Mouse (Mus musculus) myocyte (in vitro differentiated cells): ENCODE results near the gene Bfsp2. TPM values are rescaled to one million over a fixed set of nuclear protein-coding genes. Genes with fewer than 3 reads are reported as not detected.

ENCODE experiments used
- H3K27me3 ChIP-seq: one replicate; pipeline ENCODE4 v1.6.1; 2011; ENCODE audit not compliant: control insufficient read depth, insufficient read depth, insufficient read length
- H3K36me3 ChIP-seq: one replicate; pipeline ENCODE4 v1.6.1; 2011; ENCODE audit not compliant: control insufficient read depth, insufficient read depth
- H3K4me2 ChIP-seq: one replicate; pipeline ENCODE4 v1.6.1; 2011; ENCODE audit warnings: low read depth, control low read depth
- H3K4me3 ChIP-seq: one replicate; pipeline ENCODE4 v1.5.1; 2011; ENCODE audit warnings: mild to moderate bottlenecking, control low read depth, moderate library complexity
- H3K79me2 ChIP-seq: one replicate; pipeline ENCODE4 v1.6.1; 2011; ENCODE audit not compliant: control insufficient read depth, insufficient read depth
- H3ac ChIP-seq: one replicate; pipeline ENCODE4 v1.6.1; 2011; ENCODE audit not compliant: control insufficient read depth, insufficient read length
- CEBPB ChIP-seq: IDR thresholded peaks from 2 replicates; pipeline ENCODE4 v1.6.1; 2011; ENCODE audit warnings: mild to moderate bottlenecking, moderate library complexity; ENCODE audit not compliant: poor library complexity, insufficient read depth, severe bottlenecking
- E2F4 ChIP-seq: IDR thresholded peaks from one replicate; pipeline ENCODE4 v1.6.1; 2011; ENCODE audit warnings: mild to moderate bottlenecking, control low read depth, moderate library complexity; ENCODE audit not compliant: insufficient read depth
- MAX ChIP-seq: IDR thresholded peaks from one replicate; pipeline ENCODE4 v1.6.1; 2011; ENCODE audit warnings: low read depth, mild to moderate bottlenecking, control low read depth
- MYOD1 ChIP-seq, 3 experiments: IDR thresholded peaks; one replicate each; pipeline ENCODE4 v1.6.1; 2011; ENCODE audit warnings: control low read depth in 2 of 3, low read depth in 2 of 3, mild to moderate bottlenecking in 2 of 3, moderate library complexity in 1 of 3; ENCODE audit not compliant: insufficient read length in 2 of 3, control insufficient read depth in 1 of 3
- MYOG ChIP-seq, 3 experiments: IDR thresholded peaks; one replicate each; pipeline ENCODE4 v1.6.1; 2011; ENCODE audit warnings: control low read depth in 2 of 3, low read depth in 2 of 3, mild to moderate bottlenecking in 2 of 3; ENCODE audit not compliant: insufficient read length in 2 of 3, control insufficient read depth in 1 of 3, insufficient read depth in 1 of 3
- POLR2A ChIP-seq: IDR thresholded peaks from one replicate; pipeline ENCODE4 v1.6.1; 2011; ENCODE audit warnings: low read depth, mild to moderate bottlenecking, control low read depth, moderate library complexity; ENCODE audit not compliant: insufficient read length
- POLR2AphosphoS2 ChIP-seq: IDR thresholded peaks from one replicate; pipeline ENCODE4 v1.6.1; 2011; ENCODE audit warnings: low read depth, control low read depth; ENCODE audit not compliant: insufficient read length
- REST ChIP-seq: IDR thresholded peaks from one replicate; pipeline ENCODE4 v1.6.1; 2011; ENCODE audit warnings: mild to moderate bottlenecking, control low read depth, moderate library complexity; ENCODE audit not compliant: insufficient read depth, insufficient read length
- SRF ChIP-seq: IDR thresholded peaks from one replicate; pipeline ENCODE4 v1.6.1; 2011; ENCODE audit warnings: low read depth; ENCODE audit not compliant: control insufficient read depth, insufficient read length
- TCF12 ChIP-seq: IDR thresholded peaks from one replicate; pipeline ENCODE4 v1.6.1; 2011; ENCODE audit warnings: mild to moderate bottlenecking, control low read depth; ENCODE audit not compliant: poor library complexity, insufficient read depth, severe bottlenecking
- TCF3 ChIP-seq: IDR thresholded peaks from one replicate; pipeline ENCODE4 v1.6.1; 2011; ENCODE audit warnings: low read depth, control low read depth; ENCODE audit not compliant: insufficient read length
- USF1 ChIP-seq: IDR thresholded peaks from one replicate; pipeline ENCODE4 v1.6.1; 2011; ENCODE audit warnings: low read depth, mild to moderate bottlenecking, control low read depth, moderate library complexity
- polyA plus RNA-seq: library from polyadenylated mRNA; unstranded; fragments of >200 nt; fragmentation: generic; extraction: Trizol; gene quantifications from one replicate; pipeline ENCODE4 v1.2.1, GENCODE M21; 2012; ENCODE audit warnings: missing spikeins

Bfsp2 gene
- polyA plus RNA-seq, 1 experiment, result 0.25 TPM

GRCm38 (mm10) chr9:103504646-103505045 is 24.4 kb upstream of the Bfsp2 start:
- no peaks in the 10 kb centered on the region for H3K79me2 ChIP-seq
- H3K4me3 ChIP-seq, result no peak overlapping the region
- TF ChIP-seq TCF3 (no peak), SRF (no peak), TCF12 (no peak), MAX (no peak), MYOD1 (IDR thresholded peaks at IDR 0.05; ENCODE audit: control insufficient read depth in 1 of 3, insufficient read length in 2 of 3, low read depth in 2 of 3) (no peak), CEBPB (no peak), POLR2A (no peak), USF1 (no peak), E2F4 (no peak), MYOG (IDR thresholded peaks at IDR 0.05; ENCODE audit: control insufficient read depth in 1 of 3, insufficient read depth in 1 of 3, insufficient read length in 2 of 3, low read depth in 2 of 3) (no peak), REST (no peak), POLR2AphosphoS2 (no peak)
- H3ac ChIP-seq, result no peak overlapping the region
- H3K27me3 ChIP-seq, result no peaks in the 10 kb centered on the region
- no peaks in the 10 kb centered on the region for H3K36me3 ChIP-seq
- no peak overlapping the region for H3K4me2 ChIP-seq

GRCm38 (mm10) chr9:103503586-103504298 is 23.5 kb upstream of the Bfsp2 start:
- H3K27me3 ChIP-seq, result peaks cover 6% of the 10 kb centered on the region
- H3ac ChIP-seq, result no peak overlapping the region
- H3K36me3 ChIP-seq, result no peaks in the 10 kb centered on the region
- H3K4me2 ChIP-seq, result no peak overlapping the region
- H3K79me2 ChIP-seq, result no peaks in the 10 kb centered on the region
- no peak overlapping the region for H3K4me3 ChIP-seq
- TF ChIP-seq USF1 (no peak), POLR2A (no peak), E2F4 (no peak), MYOG (IDR thresholded peaks at IDR 0.05; ENCODE audit: control insufficient read depth in 1 of 3, insufficient read depth in 1 of 3, insufficient read length in 2 of 3, low read depth in 2 of 3) (no peak), REST (no peak), POLR2AphosphoS2 (no peak), SRF (no peak), CEBPB (no peak), TCF3 (no peak), MAX (no peak), MYOD1 (IDR thresholded peaks at IDR 0.05; ENCODE audit: control insufficient read depth in 1 of 3, insufficient read length in 2 of 3, low read depth in 2 of 3) (no peak), TCF12 (no peak)

- Histone ChIP-seq H3ac (no peak overlapping the region), H3K4me2 (no peak overlapping the region), H3K27me3 (peaks cover 10% of the 10 kb centered on the region), H3K4me3 (no peak overlapping the region), H3K36me3 (no peaks in the 10 kb centered on the region), H3K79me2 (no peaks in the 10 kb centered on the region)
- TF ChIP-seq MYOG (IDR thresholded peaks at IDR 0.05; ENCODE audit: control insufficient read depth in 1 of 3, insufficient read depth in 1 of 3, insufficient read length in 2 of 3, low read depth in 2 of 3) (no peak), MYOD1 (IDR thresholded peaks at IDR 0.05; ENCODE audit: control insufficient read depth in 1 of 3, insufficient read length in 2 of 3, low read depth in 2 of 3) (no peak), POLR2AphosphoS2 (no peak), TCF3 (no peak), MAX (no peak), POLR2A (no peak), E2F4 (no peak), REST (no peak), TCF12 (no peak), SRF (no peak), CEBPB (no peak)
Measured at GRCm38 (mm10) chr9:103502655-103503054, 22.4 kb upstream of the Bfsp2 start.

- TF ChIP-seq CEBPB (no peak), REST (no peak), POLR2A (no peak), MAX (no peak), E2F4 (no peak), TCF12 (no peak), USF1 (no peak), SRF (no peak), MYOD1 (IDR thresholded peaks at IDR 0.05; ENCODE audit: control insufficient read depth in 1 of 3, insufficient read length in 2 of 3, low read depth in 2 of 3) (no peak), MYOG (IDR thresholded peaks at IDR 0.05; ENCODE audit: control insufficient read depth in 1 of 3, insufficient read depth in 1 of 3, insufficient read length in 2 of 3, low read depth in 2 of 3) (no peak), TCF3 (no peak), POLR2AphosphoS2 (no peak)
- no peak overlapping the region for H3ac ChIP-seq
- H3K4me3 ChIP-seq, result no peak overlapping the region
- peaks cover 10% of the 10 kb centered on the region for H3K27me3 ChIP-seq
- H3K36me3 ChIP-seq, result no peaks in the 10 kb centered on the region
- H3K4me2 ChIP-seq, result no peak overlapping the region
- H3K79me2 ChIP-seq, result no peaks in the 10 kb centered on the region
Measured at GRCm38 (mm10) chr9:103501861-103502364, 21.7 kb upstream of the Bfsp2 start.
